Mouse (Mus musculus) spleen, postnatal 10 days (tissue): Measurements from ENCODE around the gene Rcl1.

Experiments used
- DNase-seq, 2 experiments: peaks; one replicate each; pipeline ENCODE4 v3.0.0; 2021 to 2022; ENCODE audit warnings: low spot score in 2 of 2

Gene Rcl1

GRCm38 (mm10) chr19:29151443-29151842 lies 50.3 kb downstream of the Rcl1 start:
- DNase-seq, result no peak

GRCm38 (mm10) chr19:29155552-29155951 lies 54.4 kb downstream of the Rcl1 start:
- DNase-seq, result no peak

- peak in 1 of 2 experiments; percentile 35 for DNase-seq
These were observed 55.2 kb downstream of the Rcl1 start for GRCm38 (mm10) chr19:29156417-29156816.

GRCm38 (mm10) chr19:29157678-29158466 lies 56.7 kb downstream of the Rcl1 start:
- no peak for DNase-seq

GRCm38 (mm10) chr19:29158486-29158885 lies 57.3 kb downstream of the Rcl1 start:
- DNase-seq, result no peak

- no peak for DNase-seq
These were observed 62.8 kb downstream of the Rcl1 start for GRCm38 (mm10) chr19:29163817-29164527.

- no peak for DNase-seq
These were observed 63.5 kb downstream of the Rcl1 start for GRCm38 (mm10) chr19:29164528-29165166.

- DNase-seq, result no peak
These were observed 66.8 kb downstream of the Rcl1 start for GRCm38 (mm10) chr19:29167938-29168337.

GRCm38 (mm10) chr19:29180336-29180735 lies 79.2 kb downstream of the Rcl1 start:
- no peak for DNase-seq

GRCm38 (mm10) chr19:29182166-29182565 lies 81.0 kb downstream of the Rcl1 start:
- no peak for DNase-seq

GRCm38 (mm10) chr19:29185122-29185521 lies 83.9 kb downstream of the Rcl1 start:
- no peak for DNase-seq

GRCm38 (mm10) chr19:29185552-29186232 lies 84.5 kb downstream of the Rcl1 start:
- DNase-seq, result no peak

- no peak for DNase-seq
These were observed 87.7 kb downstream of the Rcl1 start for GRCm38 (mm10) chr19:29188879-29189278.
